Mouse (Mus musculus) left cerebral cortex, postnatal 10 days (tissue): ENCODE measurements around the gene Fbrs. TPM values are rescaled to one million over a fixed set of nuclear protein-coding genes. Genes with fewer than 3 reads are reported as not detected.

ENCODE experiments used
- DNase-seq, 2 experiments: peaks; one replicate each; pipeline ENCODE4 v3.0.0; 2021 to 2022; ENCODE audit warnings: low spot score in 2 of 2, mixed read lengths in 1 of 2; ENCODE audit errors: extremely low spot score in 1 of 2
- intact Hi-C: fragments of 180-260 bp; cut with DNase I; formaldehyde crosslinking; loops from one replicate; pipeline ENCODE4 v1.15.1; 2025
- microRNA-seq: library from miRNA; unstranded; fragments of <30 nt; microRNA quantifications from one replicate; pipeline ENCODE4 v1.2.0, GENCODE M21; 2022
- total RNA-seq, 2 experiments: library from RNA; stranded (reverse); gene quantifications; 2 replicates each; pipeline ENCODE4 v1.2.3; 2021

Gene Fbrs
- total RNA-seq, 2 experiments from 2014 or later, result 58.5 to 60.3 TPM

DNA sequence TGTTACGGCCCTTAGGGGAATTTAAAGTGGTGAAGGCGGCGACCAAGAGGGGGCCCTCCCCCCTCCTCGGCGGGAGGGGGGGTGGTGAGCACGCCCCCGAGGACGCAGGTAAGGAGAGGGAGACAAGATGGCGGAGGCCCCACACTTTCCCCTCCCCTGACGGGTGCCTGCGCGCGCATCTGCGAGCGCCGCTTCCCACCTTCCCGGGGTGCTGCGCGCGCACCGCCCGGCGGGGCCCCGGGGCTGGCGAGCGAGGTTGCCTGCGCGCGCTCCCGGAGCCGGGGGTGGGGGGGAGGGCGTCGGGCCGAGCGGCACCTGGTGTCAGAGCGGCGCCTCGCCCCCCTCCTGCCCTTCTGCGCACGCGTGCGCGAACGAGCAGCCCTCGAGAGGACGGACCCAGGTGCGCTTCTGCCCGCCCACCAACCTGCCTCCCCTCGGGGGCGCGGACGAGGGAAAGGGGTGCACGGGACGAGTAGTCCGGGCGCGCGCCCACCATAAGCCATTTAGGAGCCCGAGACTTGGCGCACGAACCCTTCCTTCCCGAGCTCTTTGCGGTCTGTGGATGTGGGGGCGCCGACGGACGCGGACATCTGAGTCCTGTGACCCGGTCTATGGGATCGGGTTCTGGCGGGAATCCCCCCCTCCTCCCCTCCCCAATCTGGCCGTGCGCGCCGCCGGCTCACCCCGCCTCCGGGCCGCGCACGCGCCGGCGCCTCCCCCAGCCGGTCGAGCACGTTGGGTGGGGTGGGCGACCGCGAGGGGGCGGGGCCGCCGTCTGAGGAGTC lies 33.4 kb downstream of the Fbrs start:
- intact Hi-C loops, result no loop called here

GRCm38 (mm10) chr7:127513016-127513390 lies 34.0 kb downstream of the Fbrs start:
- intact Hi-C loops, result no loop called here
- DNase-seq, result no peak

More for the DNA sequence above, 33.4 kb downstream of the Fbrs start:
- peak; percentile 81 to 95 for DNase-seq

DNA sequence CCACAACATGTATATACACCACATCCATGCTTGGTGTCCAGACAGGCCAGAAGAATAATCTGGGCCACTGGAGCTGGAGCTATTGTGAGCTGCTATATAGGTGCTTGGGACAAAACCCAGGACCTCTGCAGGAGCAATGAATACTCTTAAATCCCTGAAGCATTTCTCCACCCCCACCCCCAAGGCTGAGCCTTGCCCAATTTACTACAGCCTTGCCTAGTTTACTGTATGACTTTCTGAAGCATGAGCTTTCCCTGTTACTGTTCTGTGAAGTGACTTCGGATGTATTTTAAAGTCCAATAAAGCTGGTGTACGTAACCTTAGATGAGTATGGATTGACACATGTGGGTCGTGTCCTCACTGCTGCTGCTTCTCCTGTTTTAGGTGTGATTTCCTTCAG lies 34.8 kb downstream of the Fbrs start:
- intact Hi-C loops, result no loop called here
- no peak for DNase-seq

GRCm38 (mm10) chr7:127515846-127516245 lies 36.8 kb downstream of the Fbrs start:
- intact Hi-C loops, result no loop called here
- no peak for DNase-seq

- intact Hi-C loops, result no loop called here
- DNase-seq, result no peak
Measured at GRCm38 (mm10) chr7:127516344-127516743, 37.3 kb downstream of the Fbrs start.

DNA sequence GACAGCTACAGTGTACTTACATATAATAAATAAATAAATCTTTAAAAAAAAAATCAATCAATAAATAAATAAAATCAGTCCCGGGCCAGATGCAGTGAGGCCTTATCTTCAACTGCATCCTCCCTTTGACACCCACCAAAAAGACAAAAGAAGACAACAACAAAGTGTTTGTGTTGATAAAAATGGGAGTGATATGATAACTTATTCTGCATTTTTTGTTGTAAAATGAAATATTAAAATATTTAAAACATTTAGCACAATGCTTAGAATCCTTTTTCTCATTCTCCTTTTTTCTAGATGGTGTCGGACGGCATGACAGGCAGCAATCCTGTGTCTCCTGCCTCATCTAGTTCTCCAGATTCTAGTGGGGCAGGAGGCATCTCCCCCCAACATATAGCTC lies 40.3 kb downstream of the Fbrs start, which contains the start of gene Gm42715:
Gene Gm42715 (plus strand): TSS at position 301 of the 400 bp plus-strand sequence.
- DNase-seq, result no peak
- intact Hi-C loops, result no loop called here

Small RNA genes lying within 50 kb of the gene (microRNA-seq; reads per million reads assigned to microRNA genes)
- not detected for gene Gm47278
- not detected for gene Mir7060

Other genes starting within 250 kb of the Fbrs start
- 10 to 100 TPM; 16.6 to 18.4 TPM for gene Zfp553, start 246.1 kb upstream of the Fbrs start, total RNA-seq
- gene Sept1, start 246.1 kb upstream of the Fbrs start, total RNA-seq, result 1 to 10 TPM; 6.0 to 6.1 TPM
- gene Zfp771, start 234.9 kb upstream of the Fbrs start, total RNA-seq, result 10 to 100 TPM; 53.6 to 65.0 TPM
- gene Dctpp1, start 218.5 kb upstream of the Fbrs start, total RNA-seq, result 10 to 100 TPM; 40.7 to 40.9 TPM
- gene Sephs2, start 205.1 kb upstream of the Fbrs start, total RNA-seq, result 10 to 100 TPM; 50.6 to 53.7 TPM
- gene Itgal, start 182.9 kb upstream of the Fbrs start, total RNA-seq, result under 1 TPM; 0.32 to 0.57 TPM
- gene Zfp768, start 133.6 kb upstream of the Fbrs start, total RNA-seq, result 10 to 100 TPM; 13.2 to 14.2 TPM
- 1 to 10 TPM; 7.2 to 7.8 TPM for gene Zfp747, start 103.1 kb upstream of the Fbrs start, total RNA-seq
- 1 to 10 TPM; 2.8 to 3.1 TPM for gene 9130019O22Rik, start 92.0 kb upstream of the Fbrs start, total RNA-seq
- 1 to 10 TPM; 6.1 to 6.6 TPM for gene E430018J23Rik, start 85.6 kb upstream of the Fbrs start, total RNA-seq
- 1 to 10 TPM; 3.6 to 4.7 TPM for gene Zfp764, start 72.4 kb upstream of the Fbrs start, total RNA-seq
- 10 to 100 TPM; 11.4 to 14.1 TPM for gene Zfp688, start 57.1 kb upstream of the Fbrs start, total RNA-seq
- 1 to 10 TPM; 6.3 to 6.8 TPM for gene Zfp689, start 30.0 kb upstream of the Fbrs start, total RNA-seq
- 10 to 100 TPM; 31.9 to 33.1 TPM for gene Prr14, start 19.6 kb upstream of the Fbrs start, total RNA-seq
- gene Srcap, start 32.8 kb downstream of the Fbrs start, total RNA-seq, result 100 to 1,000 TPM; 101 to 108 TPM
- gene Gm42715, start 40.4 kb downstream of the Fbrs start, total RNA-seq, result 1 to 10 TPM; 8.6 to 8.7 TPM
- gene Tmem265, start 82.2 kb downstream of the Fbrs start, total RNA-seq, result 1 to 10 TPM; 1.8 to 4.9 TPM
- gene Phkg2, start 94.1 kb downstream of the Fbrs start, total RNA-seq, result 10 to 100 TPM; 71.4 to 76.7 TPM
- gene Ccdc189, start 109.4 kb downstream of the Fbrs start, total RNA-seq, result 1 to 10 TPM; 8.1 to 8.3 TPM
- 10 to 100 TPM; 63.8 to 64.1 TPM for gene Rnf40, start 109.6 kb downstream of the Fbrs start, total RNA-seq
- 10 to 100 TPM; 22.3 to 29.8 TPM for gene Zfp629, start 136.6 kb downstream of the Fbrs start, total RNA-seq
- 10 to 100 TPM; 55.1 to 55.9 TPM for gene Bcl7c, start 229.7 kb downstream of the Fbrs start, total RNA-seq
- gene Ctf1, start 233.5 kb downstream of the Fbrs start, total RNA-seq, result 1 to 10 TPM; 2.9 to 4.5 TPM